Mouse (Mus musculus) testis, adult 2 months (tissue): ENCODE results near the gene Arid4a.

Experiments
- CTCF ChIP-seq: fragments of 200-500 bp; IDR thresholded peaks from 2 replicates; pipeline ENCODE4 v1.5.1; 2012; ENCODE audit warnings: low read depth, mild to moderate bottlenecking, inconsistent platforms, low read length, moderate library complexity; ENCODE audit not compliant: control insufficient read depth, insufficient read depth, insufficient replicate concordance
- POLR2A ChIP-seq: fragments of 200-500 bp; IDR thresholded peaks from 2 replicates; pipeline ENCODE4 v1.6.1; 2012; ENCODE audit warnings: low read depth, mild to moderate bottlenecking, inconsistent platforms, low read length, moderate library complexity; ENCODE audit not compliant: control insufficient read depth

- no peak for TF ChIP-seq CTCF
- TF ChIP-seq POLR2A: no peak
Observed at GRCm38 (mm10) chr12:71042451-71042850, 26.7 kb downstream of the Arid4a start.
